Mouse (Mus musculus) thymus, postnatal 14 days (tissue): Measurements from ENCODE around the gene Krt84.

ENCODE experiments used
- DNase-seq: peaks from one replicate; pipeline ENCODE4 v3.0.0; 2021

Gene Krt84

DNA sequence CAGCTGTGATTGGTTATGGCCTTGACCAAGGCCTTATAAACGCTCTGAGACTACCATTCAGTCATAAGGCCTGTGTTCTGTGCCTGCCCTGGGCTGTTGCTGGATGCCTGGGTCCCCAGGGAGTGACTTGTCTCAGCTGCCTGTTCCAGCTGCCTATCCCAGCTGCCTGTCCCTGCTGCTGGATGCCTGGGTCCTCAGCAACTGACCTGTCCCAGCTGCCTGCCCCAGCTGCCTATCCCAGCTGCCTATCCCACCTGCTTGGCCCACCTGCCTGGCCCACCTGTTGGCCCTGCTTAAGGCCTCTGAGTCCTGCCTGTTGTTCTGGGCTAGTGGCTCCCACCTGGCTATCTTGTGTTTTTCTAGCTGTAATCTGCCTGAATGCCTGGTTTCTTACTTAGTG, 38.4 kb downstream of the Krt84 start:
- no peak for DNase-seq

GRCm38 (mm10) chr15:101493713-101494112, 38.9 kb downstream of the Krt84 start:
- no peak for DNase-seq

- DNase-seq: no peak
These were observed 39.9 kb downstream of the Krt84 start for GRCm38 (mm10) chr15:101492718-101493117.

DNA sequence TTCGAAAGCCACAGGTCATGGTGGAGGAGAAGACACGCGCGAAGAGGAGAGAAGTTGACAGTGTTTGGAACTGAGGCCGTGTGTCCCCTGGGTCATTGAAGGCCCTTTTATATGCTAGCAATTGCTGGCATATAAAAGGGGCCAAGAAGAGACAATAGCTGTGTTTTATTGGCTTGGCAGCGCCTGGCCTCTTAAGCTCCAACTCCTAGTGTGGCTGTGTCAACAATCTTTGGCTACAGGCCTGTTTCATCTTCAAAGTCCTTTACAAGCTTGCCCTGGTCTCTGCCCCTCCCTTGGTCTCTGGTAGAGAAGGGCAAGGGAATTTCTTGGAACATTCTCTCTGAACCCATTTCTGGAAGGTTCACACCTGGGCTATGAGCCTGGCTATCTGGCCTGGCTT, 41.2 kb downstream of the Krt84 start, which contains the start of gene Krt83:
TSS of gene Krt83 (minus strand) at position 82 of the 400 bp plus-strand sequence.
- no peak for DNase-seq

DNA sequence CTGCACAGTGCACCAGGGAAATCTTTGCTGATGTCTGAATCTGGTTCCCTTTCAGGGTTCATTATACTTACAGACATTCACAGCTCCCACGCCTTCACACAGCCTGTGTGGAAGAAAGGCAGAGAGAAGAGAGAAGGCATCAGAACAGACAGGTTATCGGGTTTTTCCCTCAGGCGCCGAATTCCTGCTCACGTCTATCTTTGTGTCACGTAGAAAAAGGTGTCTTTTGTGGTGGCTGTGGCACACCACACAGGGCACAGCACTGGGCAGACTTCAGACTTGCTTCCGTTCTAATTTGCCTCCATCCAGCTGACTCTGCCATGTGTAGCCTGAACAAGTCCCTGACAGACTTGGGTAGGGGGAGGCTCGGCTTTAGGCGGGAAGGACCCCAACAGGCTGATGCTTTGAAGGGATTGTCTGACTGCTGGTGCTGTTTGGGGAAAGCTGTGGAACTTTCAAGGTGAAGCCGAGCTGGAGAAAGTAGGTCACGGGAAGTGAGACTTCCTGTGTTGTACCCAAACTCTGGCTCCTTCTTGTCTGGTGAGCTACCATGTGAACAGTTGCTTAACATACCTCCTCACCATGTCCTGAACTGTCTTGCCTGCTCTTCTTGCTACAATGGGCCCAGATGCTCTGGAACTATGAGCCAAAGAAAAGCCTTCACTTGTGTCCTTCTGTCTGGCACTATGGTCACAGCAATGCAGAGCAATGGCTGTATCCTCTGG, 46.5 kb downstream of the Krt84 start:
- DNase-seq: peak; percentile 61

- DNase-seq: no peak
These were observed 47.7 kb downstream of the Krt84 start for GRCm38 (mm10) chr15:101484939-101485338.

DNA sequence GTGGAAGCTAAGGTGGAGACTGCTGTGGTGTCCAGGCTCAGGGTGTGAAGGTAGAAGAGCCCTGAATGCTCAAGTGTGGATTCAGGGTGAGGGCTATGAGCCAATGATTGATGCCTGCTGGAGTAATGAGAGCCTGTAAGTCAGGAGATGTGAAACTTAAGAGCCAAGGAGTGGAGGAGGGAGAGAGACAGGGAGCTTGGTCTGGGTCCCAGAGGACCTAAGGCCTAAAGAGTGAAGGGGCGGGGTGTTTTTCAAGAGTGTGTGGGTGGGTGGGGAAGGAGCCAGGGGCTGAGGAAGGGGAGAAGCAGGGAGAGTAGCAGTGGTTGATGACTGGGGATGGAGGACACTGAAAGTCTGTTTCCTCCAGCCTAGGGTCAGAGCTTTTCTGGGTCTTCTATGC, 49.0 kb downstream of the Krt84 start:
- DNase-seq: no peak

DNA sequence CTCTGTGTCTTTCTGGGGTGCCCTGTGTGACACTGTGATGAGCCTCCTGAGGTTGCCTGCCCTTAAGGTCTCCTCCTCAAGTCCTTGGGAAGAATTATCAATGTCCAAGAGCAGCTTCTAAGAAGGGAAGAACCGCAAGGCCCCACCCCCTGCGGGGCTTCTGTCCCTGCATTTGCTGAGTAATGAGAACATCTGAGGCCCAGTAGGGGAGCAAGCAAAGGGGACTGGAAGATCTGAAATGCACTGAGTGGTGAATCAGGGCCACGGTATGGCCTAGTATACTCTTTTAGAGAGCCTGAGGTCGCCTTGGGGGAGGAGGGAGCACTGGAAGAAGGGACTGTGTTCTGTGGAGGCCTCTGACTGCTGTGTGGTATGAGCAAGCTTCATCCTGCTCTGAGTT, 50.6 kb downstream of the Krt84 start:
- no peak for DNase-seq

DNA sequence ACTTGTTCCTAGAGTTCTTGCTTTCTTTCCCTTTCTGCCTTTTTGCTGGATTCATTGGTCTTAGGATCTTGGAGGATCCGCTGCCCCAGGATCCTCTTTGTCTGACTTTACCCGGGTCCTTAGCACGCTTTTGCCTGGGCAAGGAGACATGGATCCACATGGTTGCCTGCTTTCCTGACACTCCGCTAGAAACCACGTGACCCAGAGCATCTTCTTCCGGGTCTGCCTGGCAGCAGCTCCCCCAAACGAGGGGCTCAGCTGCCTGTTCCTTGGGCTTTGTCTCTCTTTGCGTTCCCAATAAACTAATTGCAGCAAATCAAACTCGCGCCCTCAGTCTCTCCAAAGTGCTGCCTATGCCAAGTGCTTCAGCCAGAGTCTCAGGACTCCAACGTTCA, 53.0 kb downstream of the Krt84 start:
- DNase-seq: peak; percentile 38

- DNase-seq: peak; percentile 87
These were observed 53.5 kb downstream of the Krt84 start for GRCm38 (mm10) chr15:101479007-101479665.
